Mouse (Mus musculus) kidney, postnatal 25 days (tissue): Measurements from ENCODE around the gene Gstm1.
"Not testable (repeated sequence)": the region's sequence is repeated elsewhere in the genome, so short reads cannot be mapped to it uniquely, and the experiment has no call there.

Experiments
- DNase-seq, 2 experiments: peaks; one replicate each; pipeline ENCODE4 v3.0.0; 2021; ENCODE audit warnings: mixed read lengths in 2 of 2

Gstm1 gene

GRCm38 (mm10) chr3:108017473-108018189 is at the start of gene Gstm1:
Gstm1 (minus strand) TSS chr3:108017973.
- DNase-seq, result peak; percentile 97 to 99

GRCm38 (mm10) chr3:108067370-108067934 is 49.7 kb upstream of the Gstm1 start:
- DNase-seq, result peak; percentile 53 to 78

GRCm38 (mm10) chr3:108065551-108065950 is 47.8 kb upstream of the Gstm1 start:
- no peak for DNase-seq

GRCm38 (mm10) chr3:108064672-108065071 is 46.9 kb upstream of the Gstm1 start:
- no peak for DNase-seq

- no peak for DNase-seq
These were observed 44.9 kb upstream of the Gstm1 start for GRCm38 (mm10) chr3:108062648-108063047.

- peak in 1 of 2 experiments; percentile 82 for DNase-seq
These were observed 43.6 kb upstream of the Gstm1 start for GRCm38 (mm10) chr3:108061420-108061819.

- DNase-seq, result no peak
These were observed 32.7 kb upstream of the Gstm1 start for GRCm38 (mm10) chr3:108050493-108050892.

GRCm38 (mm10) chr3:108048306-108048705 is 30.5 kb upstream of the Gstm1 start:
- DNase-seq, result no peak

- DNase-seq, result no peak
These were observed 29.3 kb upstream of the Gstm1 start for GRCm38 (mm10) chr3:108046944-108047655.

- peak; percentile 92 to 97 for DNase-seq
These were observed 26.8 kb upstream of the Gstm1 start, which contains the start of gene Gstm4 for GRCm38 (mm10) chr3:108044394-108045140. Gstm4 (minus strand) TSS chr3:108044894.

- peak; percentile 35 to 47 for DNase-seq
These were observed 15.4 kb upstream of the Gstm1 start for GRCm38 (mm10) chr3:108033156-108033555.

GRCm38 (mm10) chr3:108032113-108032512 is 14.3 kb upstream of the Gstm1 start:
- peak; percentile 34 to 50 for DNase-seq

GRCm38 (mm10) chr3:108028641-108029365 is 11.0 kb upstream of the Gstm1 start:
- DNase-seq, result peak; percentile 25 to 83

- no peak for DNase-seq
These were observed 8.8 kb upstream of the Gstm1 start for GRCm38 (mm10) chr3:108026597-108026996.

GRCm38 (mm10) chr3:108026049-108026448 is 8.3 kb upstream of the Gstm1 start:
- no peak for DNase-seq

GRCm38 (mm10) chr3:108025318-108025717 is 7.5 kb upstream of the Gstm1 start:
- peak; percentile 25 to 69 for DNase-seq

- DNase-seq, result no peak
These were observed 4.9 kb upstream of the Gstm1 start for GRCm38 (mm10) chr3:108022650-108023049.

GRCm38 (mm10) chr3:108020351-108021022 is 2.7 kb upstream of the Gstm1 start:
- DNase-seq, result not testable (repeated sequence)

- not testable (repeated sequence) for DNase-seq
These were observed 1.5 kb upstream of the Gstm1 start for GRCm38 (mm10) chr3:108019226-108019625.

GRCm38 (mm10) chr3:108018190-108018820 is 532 bp upstream of the Gstm1 start:
- DNase-seq, result peak; percentile 40 to 52

GRCm38 (mm10) chr3:108016468-108016867 is 1.3 kb downstream of the Gstm1 start:
- DNase-seq, result not testable (repeated sequence)
